12 mouse cellular contexts compared by ENCODE assay signal in genomic region chr6:144648124-144648591, GRCm38 (mm10).
DNase-seq lines count a peak whose midpoint lies in the region; ATAC-seq lines count a peak whose summit lies in the region.
"Had no signal": no experiment of that assay in that cellular context is flagged by ENCODE, and none has a peak within 500 bp of the region (broad histone marks: within the 10 kb centered on the region; RNA-seq: fewer than 3 reads in every experiment).

No protein-coding gene starts in this region.

- H3K9me3 ChIP-seq in embryonic facial prominence, embryonic 11.5 days (replicated peaks; ENCODE audit: control insufficient read depth, low read length): no peaks in the 10 kb centered on the region
- no peaks in the 10 kb centered on the region for H3K9me3 ChIP-seq in embryonic facial prominence, embryonic 10.5 days
- H3K9me3 ChIP-seq in kidney, embryonic 15.5 days (replicated peaks): no peaks in the 10 kb centered on the region
- no peaks in the 10 kb centered on the region; the same call in 1 of the 2 replicates for H3K9me3 ChIP-seq in kidney, embryonic 16.5 days (ENCODE audit: low read length)
- H3K9me3 ChIP-seq in midbrain, embryonic 16.5 days (replicated peaks; ENCODE audit: control insufficient read depth, low read length, poor library complexity, severe bottlenecking): no peaks in the 10 kb centered on the region

- no peak for ATAC-seq in embryonic facial prominence, embryonic 11.5 days (replicated peaks; ENCODE audit: insufficient number of reproducible peaks, low FRiP score, low TSS enrichment, low read depth)
- peak; percentile 53 for ATAC-seq in kidney, embryonic 15.5 days (replicated peaks; ENCODE audit: low FRiP score)
- ATAC-seq in kidney, embryonic 16.5 days (ENCODE audit: low FRiP score, low TSS enrichment): peak; percentile 66; the same call in 1 of the 2 replicates
- no peak for ATAC-seq in midbrain, embryonic 16.5 days
- ATAC-seq: activated CD4-positive, CD25-positive, alpha-beta regulatory T cell, adult 4 months had no signal

- no peaks in the 10 kb centered on the region for H3K36me3 ChIP-seq in embryonic facial prominence, embryonic 11.5 days (replicated peaks; ENCODE audit: control insufficient read depth, insufficient read depth, low read depth, low read length)
- H3K36me3 ChIP-seq in embryonic facial prominence, embryonic 10.5 days (replicated peaks): no peaks in the 10 kb centered on the region
- no peaks in the 10 kb centered on the region for H3K36me3 ChIP-seq in kidney, embryonic 15.5 days
- H3K36me3 ChIP-seq in kidney, embryonic 16.5 days (ENCODE audit: insufficient read depth, low read length): no peaks in the 10 kb centered on the region
- no peaks in the 10 kb centered on the region for H3K36me3 ChIP-seq in midbrain, embryonic 16.5 days (ENCODE audit: control insufficient read depth, insufficient read depth, low read length)

- peak; percentile 33 for DNase-seq in embryonic facial prominence, embryonic 11.5 days (ENCODE audit: low spot score)
- no peak for DNase-seq in embryonic facial prominence, embryonic 10.5 days (ENCODE audit: low spot score)
- DNase-seq in kidney, postnatal 25 days: no peak
- DNase-seq in mesoderm, embryonic 11.5 days (ENCODE audit: low read depth, low spot score): peak; percentile 29
- DNase-seq in MN1 (ENCODE audit: low spot score): no peak
- DNase-seq: cerebellum, adult 9-11 months had no signal

- WGBS in embryonic facial prominence, embryonic 11.5 days: 28% methylated on average over 4 of the region's 4 CpGs
- 33% methylated on average over 4 of the region's 4 CpGs for WGBS in embryonic facial prominence, embryonic 10.5 days
- WGBS in kidney, embryonic 15.5 days: 12% methylated on average over 4 of the region's 4 CpGs
- 10% methylated on average over 4 of the region's 4 CpGs for WGBS in kidney, embryonic 16.5 days
- 39% methylated on average over 4 of the region's 4 CpGs for WGBS in midbrain, embryonic 16.5 days

- H3K27me3 ChIP-seq in embryonic facial prominence, embryonic 11.5 days (ENCODE audit: control insufficient read depth, insufficient read depth, low read length): no peaks in the 10 kb centered on the region
- no peaks in the 10 kb centered on the region for H3K27me3 ChIP-seq in embryonic facial prominence, embryonic 10.5 days (replicated peaks; ENCODE audit: low read depth, poor library complexity, severe bottlenecking)
- H3K27me3 ChIP-seq in kidney, embryonic 15.5 days: no peaks in the 10 kb centered on the region
- H3K27me3 ChIP-seq in kidney, embryonic 16.5 days (ENCODE audit: insufficient read depth, low read length): no peaks in the 10 kb centered on the region
- H3K27me3 ChIP-seq in midbrain, embryonic 16.5 days (ENCODE audit: control insufficient read depth, insufficient read depth, low read depth, low read length): no peaks in the 10 kb centered on the region

- no peaks in the 10 kb centered on the region for H3K4me1 ChIP-seq in embryonic facial prominence, embryonic 11.5 days (ENCODE audit: control insufficient read depth, insufficient read depth, low read length)
- H3K4me1 ChIP-seq in embryonic facial prominence, embryonic 10.5 days: peaks cover 19% of the 10 kb centered on the region
- peaks cover 24% of the 10 kb centered on the region for H3K4me1 ChIP-seq in kidney, embryonic 15.5 days
- H3K4me1 ChIP-seq in kidney, embryonic 16.5 days (ENCODE audit: insufficient read depth, low read length): peaks cover 30% of the 10 kb centered on the region
- H3K4me1 ChIP-seq in midbrain, embryonic 16.5 days (ENCODE audit: control insufficient read depth, insufficient read depth, low read length): no peaks in the 10 kb centered on the region

- no peak overlapping the region for H3K4me3 ChIP-seq in embryonic facial prominence, embryonic 11.5 days (ENCODE audit: low read depth, low read length)
- H3K4me3 ChIP-seq in embryonic facial prominence, embryonic 10.5 days: no peak overlapping the region
- H3K4me3 ChIP-seq in kidney, embryonic 15.5 days (replicated peaks): no peak overlapping the region
- no peak overlapping the region for H3K4me3 ChIP-seq in kidney, embryonic 16.5 days (ENCODE audit: low read length)
- H3K4me3 ChIP-seq in midbrain, embryonic 16.5 days (ENCODE audit: low read depth, low read length): no peak overlapping the region
- H3K4me3 ChIP-seq: erythroblast, embryonic 14.5 days; layer of hippocampus, adult 2 months had no signal

- H3K9ac ChIP-seq in embryonic facial prominence, embryonic 11.5 days (replicated peaks; ENCODE audit: low read length): no peak overlapping the region
- no peak overlapping the region for H3K9ac ChIP-seq in kidney, embryonic 15.5 days
- H3K9ac ChIP-seq in kidney, embryonic 16.5 days (replicated peaks; ENCODE audit: low read length): no peak overlapping the region
- H3K9ac ChIP-seq in midbrain, embryonic 16.5 days (ENCODE audit: low read depth, low read length): no peak overlapping the region

- no peak overlapping the region for H3K4me2 ChIP-seq in embryonic facial prominence, embryonic 11.5 days (ENCODE audit: low read depth, low read length)
- 0 out of 2 replicates have a peak overlapping the region, but pooled peaks have one; percentile 1 for H3K4me2 ChIP-seq in kidney, embryonic 15.5 days
- H3K4me2 ChIP-seq in kidney, embryonic 16.5 days (replicated peaks; ENCODE audit: low read depth, low read length): no peak overlapping the region
- H3K4me2 ChIP-seq in midbrain, embryonic 16.5 days (ENCODE audit: low read length): no peak overlapping the region

- H3K27ac ChIP-seq in embryonic facial prominence, embryonic 11.5 days (replicated peaks; ENCODE audit: low read depth, low read length): no peak overlapping the region
- no peak overlapping the region; the same call in 1 of the 2 replicates for H3K27ac ChIP-seq in embryonic facial prominence, embryonic 10.5 days (replicated peaks)
- H3K27ac ChIP-seq in kidney, embryonic 15.5 days: peak overlapping the region; percentile 83
- peak overlapping the region; percentile 23 for H3K27ac ChIP-seq in kidney, embryonic 16.5 days (ENCODE audit: low read length)
- no peak overlapping the region for H3K27ac ChIP-seq in midbrain, embryonic 16.5 days (ENCODE audit: low read length)
- H3K27ac ChIP-seq: layer of hippocampus, adult 2 months had no signal

Comparison
In these comparisons a context has a peak if more than half of its experiments do, and no peak if none do; other contexts are left out.
1. DNase-seq: peak in embryonic facial prominence, embryonic 11.5 days (single experiment) and mesoderm, embryonic 11.5 days (single experiment); none in embryonic facial prominence, embryonic 10.5 days (single experiment), kidney, postnatal 25 days (0 of 2) and MN1 (single experiment).
2. ATAC-seq: peak in kidney, embryonic 15.5 days (single experiment) and kidney, embryonic 16.5 days (single experiment); none in embryonic facial prominence, embryonic 11.5 days (single experiment) and midbrain, embryonic 16.5 days (single experiment).
3. H3K27ac ChIP-seq: peak in kidney, embryonic 15.5 days (single experiment) and kidney, embryonic 16.5 days (single experiment); none in embryonic facial prominence, embryonic 11.5 days (single experiment), embryonic facial prominence, embryonic 10.5 days (single experiment) and midbrain, embryonic 16.5 days (single experiment).